Mouse (Mus musculus): ENCODE measurements around the gene Prom1. TPM values are rescaled to one million over a fixed set of nuclear protein-coding genes. Genes with fewer than 3 reads are reported as not detected.

The Prom1 gene
- total and polyA plus RNA-seq, 2 experiments, result 1.8 to 13.5 TPM

DNA sequence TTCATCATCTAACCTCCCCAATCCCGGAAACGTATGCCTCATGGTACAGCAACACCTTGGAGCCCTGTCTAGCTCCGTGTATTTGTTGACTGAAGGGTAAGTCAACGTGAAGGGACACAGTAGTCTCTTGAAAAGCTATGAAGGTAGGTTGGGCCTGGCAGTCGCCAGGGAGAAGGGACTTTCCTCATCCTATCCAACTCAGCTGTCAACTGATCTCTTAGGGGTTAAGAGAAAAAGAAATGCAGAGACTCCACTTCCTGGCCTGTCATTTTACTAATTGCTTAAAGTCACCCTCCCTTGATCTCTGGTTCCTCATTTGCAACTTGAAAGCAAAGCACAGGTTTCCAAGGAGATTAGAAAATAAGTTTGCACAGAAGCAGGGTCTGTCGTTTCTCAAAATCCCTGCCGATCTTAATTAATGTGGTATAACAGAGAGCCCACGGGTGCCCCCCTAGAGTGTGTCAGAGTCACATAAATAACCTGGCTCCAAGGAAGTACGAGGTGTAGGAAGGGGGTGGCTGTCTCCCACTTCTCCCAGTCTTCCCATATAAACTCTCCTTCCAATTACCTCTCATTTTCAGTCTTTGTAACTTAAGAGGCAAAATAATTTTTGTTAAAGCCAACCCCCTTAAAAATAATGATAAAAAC lies 154.4 kb downstream of the Prom1 start:
- Histone ChIP-seq H3K79me2 (ENCODE audit: control insufficient read depth, insufficient read depth, low read length) (no peaks in the 10 kb centered on the region), H3K4me1 (ENCODE audit: control insufficient read depth, insufficient read depth, low read length) (no peaks in the 10 kb centered on the region; the same call in 1 of the 2 replicates), H3K27ac (replicated peaks; ENCODE audit: insufficient read depth, low read depth, low read length) (no peak overlapping the region), H3K27me3 (ENCODE audit: control insufficient read depth, insufficient read depth, low read length) (no peaks in the 10 kb centered on the region), H3K36me3 (ENCODE audit: control insufficient read depth, insufficient read depth, low read length) (no peaks in the 10 kb centered on the region), H3K9ac (ENCODE audit: low read depth, low read length) (no peak overlapping the region), H3K4me3 (ENCODE audit: insufficient read depth, low read depth, low read length) (no peak overlapping the region)
- no peak for DNase-seq (ENCODE audit: extremely low read depth, low read depth, low spot score)
- TF ChIP-seq CTCF (IDR thresholded peaks at IDR 0.05; ENCODE audit: low read depth, low read length) (no peak), POLR2A (IDR thresholded peaks at IDR 0.05; ENCODE audit: extremely low read depth, insufficient read depth, low read length) (no peak)
- 66% methylated on average over 9 of the region's 9 CpGs for WGBS

Other genes with a start within 250 kb of the Prom1 start
- gene Cd38, start 233.5 kb downstream of the Prom1 start, total RNA-seq (2014; rRNA removed), result 15.9 and 17.8 TPM in 2 replicates
- 4.3 and 4.8 TPM in 2 replicates for gene Cd38, start 233.5 kb downstream of the Prom1 start, polyA plus RNA-seq (2012; rRNA removed)
- gene Gm7879, start 188.9 kb downstream of the Prom1 start, total RNA-seq (2014; rRNA removed), result 0.28 TPM in 1 of 2 replicates, not detected in the other
- not detected in 2 replicates for gene Gm7879, start 188.9 kb downstream of the Prom1 start, polyA plus RNA-seq (2012; rRNA removed)
- gene Fgfbp1, start 120.3 kb downstream of the Prom1 start, total RNA-seq (2014; rRNA removed), result not detected in 2 replicates
- not detected in 2 replicates for gene Fgfbp1, start 120.3 kb downstream of the Prom1 start, polyA plus RNA-seq (2012; rRNA removed)
- gene Tapt1, start 124.6 kb upstream of the Prom1 start, total RNA-seq (2014; rRNA removed), result 63.5 and 68.6 TPM in 2 replicates
- 34.8 and 35.8 TPM in 2 replicates for gene Tapt1, start 124.6 kb upstream of the Prom1 start, polyA plus RNA-seq (2012; rRNA removed)